7 mouse cellular contexts compared by ENCODE assay signal in the genomic region with DNA sequence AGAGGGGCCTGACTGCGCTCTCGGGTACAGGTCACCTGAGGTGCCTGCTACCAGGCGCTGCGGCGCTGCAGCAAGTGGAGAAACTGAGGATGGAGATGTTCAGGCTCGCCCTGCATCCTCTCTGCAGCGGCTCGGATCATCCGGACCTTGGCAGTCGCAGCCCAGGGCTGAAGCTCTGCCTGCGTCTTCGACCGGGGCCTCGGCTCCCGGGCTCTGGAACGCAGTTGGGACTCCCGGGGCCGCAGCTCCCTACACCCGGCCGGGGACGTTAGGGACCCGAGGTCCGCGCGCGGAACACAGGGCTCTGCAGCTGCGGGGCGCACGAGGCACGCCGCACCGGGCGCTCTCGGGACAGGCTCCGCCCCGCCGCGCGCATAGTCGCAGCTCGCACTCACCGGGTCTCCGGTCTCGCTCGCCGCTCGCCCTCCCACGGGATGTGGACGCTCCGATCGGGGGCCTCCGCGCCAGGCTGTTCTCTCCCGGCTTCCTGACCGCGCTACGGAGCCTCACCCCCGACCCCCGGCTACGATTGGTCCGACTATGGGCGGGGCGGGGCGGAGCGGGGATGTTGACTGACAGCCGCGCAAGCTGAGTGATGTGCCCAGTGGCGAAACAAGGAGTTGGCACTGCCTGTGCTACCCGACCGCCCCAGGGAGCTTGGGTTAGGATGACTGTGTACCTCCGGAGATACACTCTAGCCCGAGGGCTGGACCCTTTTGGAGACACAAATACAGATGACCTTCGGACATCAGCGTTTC. TPM values are rescaled to one million over a fixed set of nuclear protein-coding genes. Genes with fewer than 3 reads are reported as not detected.
DNase-seq lines count a peak whose midpoint lies in the region; ATAC-seq lines count a peak whose summit lies in the region.

A gene (minus strand): TSS at position 393 of the 758 bp plus-strand sequence.

- intact Hi-C loops in left cerebral cortex, postnatal 25 days (cut with DNase I): loop anchor here (1.0 kb wide), 1 partner anchor 39 kb away; a partner anchor contains a TSS

- WGBS in intestine, embryonic 15.5 days: under 1% methylated on average over 65 of the region's 74 CpGs
- WGBS in midbrain, embryonic 10.5 days: under 1% methylated on average over 74 of the region's 74 CpGs

- ATAC-seq in intestine, embryonic 15.5 days: peak; percentile 91

- H3K36me3 ChIP-seq in intestine, embryonic 15.5 days: no peaks in the 10 kb centered on the region
- peaks cover 11% of the 10 kb centered on the region for H3K36me3 ChIP-seq in midbrain, embryonic 10.5 days

- H3K4me2 ChIP-seq in intestine, embryonic 15.5 days (replicated peaks): peak within 1 kb of the TSS; percentile 88

- no peaks in the 10 kb centered on the region for H3K9me3 ChIP-seq in intestine, embryonic 15.5 days
- no peaks in the 10 kb centered on the region for H3K9me3 ChIP-seq in midbrain, embryonic 10.5 days (replicated peaks)

- H3K27me3 ChIP-seq in intestine, embryonic 15.5 days (replicated peaks): no peaks in the 10 kb centered on the region
- peaks cover 8% of the 10 kb centered on the region; the same call in 1 of the 2 replicates for H3K27me3 ChIP-seq in midbrain, embryonic 10.5 days (ENCODE audit: low read depth, poor library complexity, severe bottlenecking)

- H3K4me3 ChIP-seq in intestine, embryonic 15.5 days (replicated peaks): peak within 1 kb of the TSS; percentile 84
- H3K4me3 ChIP-seq in midbrain, embryonic 10.5 days: peak within 1 kb of the TSS; percentile 86

- DNase-seq in adrenal gland, adult 18-20 months (ENCODE audit: low spot score in 2 of 2): peak; percentile 77 to 78
- peak; percentile 91 for DNase-seq in embryo, embryonic 10.5 days (ENCODE audit: low spot score)
- DNase-seq in gastrocnemius, postnatal 25 days: peak; percentile 78
- peak; percentile 91 to 94 for DNase-seq in left cerebral cortex, postnatal 25 days (ENCODE audit: low spot score in 2 of 2)
- DNase-seq in midbrain, embryonic 10.5 days (ENCODE audit: low spot score): peak; percentile 94
- DNase-seq in right cerebral cortex, postnatal 4 days: peak; percentile 83

- H3K4me1 ChIP-seq in intestine, embryonic 15.5 days (replicated peaks): peaks cover 9% of the 10 kb centered on the region
- H3K4me1 ChIP-seq in midbrain, embryonic 10.5 days: peaks cover 19% of the 10 kb centered on the region

- H3K9ac ChIP-seq in intestine, embryonic 15.5 days: peak within 1 kb of the TSS; percentile 67

- peak within 1 kb of the TSS; percentile 75 for H3K27ac ChIP-seq in intestine, embryonic 15.5 days
- peak within 1 kb of the TSS; percentile 90 for H3K27ac ChIP-seq in midbrain, embryonic 10.5 days (replicated peaks)

RNA-seq across cellular contexts. Expression of the gene that starts here (rescaled TPM):
- total RNA-seq in adrenal gland, adult 18-20 months (2021): 1 to 10 TPM; 1.4 to 1.6 TPM
- total RNA-seq in gastrocnemius, postnatal 25 days (2021): under 1 TPM; 0.31 to 0.38 TPM
- 1.3 and 1.5 TPM in 2 replicates for polyA plus RNA-seq in intestine, embryonic 15.5 days (2015; fragmentation: Nextera tagmentation; extraction: Ambion mirVana)
- 1 to 10 TPM; 8.9 to 9.4 TPM for total RNA-seq in left cerebral cortex, postnatal 25 days (2021)
- 0.95 and 1.1 TPM in 2 replicates for polyA plus RNA-seq in midbrain, embryonic 10.5 days (2016; fragmentation: Nextera tagmentation; extraction: Ambion mirVana)

Comparison
In these comparisons a context has a peak if more than half of its experiments do, and no peak if none do; other contexts are left out.
1. Peak in every context shown above with its lines: DNase-seq, ATAC-seq, H3K4me3 ChIP-seq and H3K27ac ChIP-seq.
2. Peak in DNase-seq in gastrocnemius, postnatal 25 days; RNA of the gene not detected or under 1 TPM.